Mouse (Mus musculus) erythroblast, embryonic 14.5 days (primary cell): ENCODE measurements around the gene Ghrhr.

ENCODE experiments used
- GATA1 ChIP-seq: IDR thresholded peaks from 2 replicates; pipeline ENCODE4 v1.6.1; 2012; ENCODE audit warnings: low read length, inconsistent platforms, mixed read lengths
- TAL1 ChIP-seq: IDR thresholded peaks from 3 replicates; pipeline ENCODE4 v1.6.1; 2012; ENCODE audit warnings: low read length, inconsistent platforms, mixed read lengths

DNA sequence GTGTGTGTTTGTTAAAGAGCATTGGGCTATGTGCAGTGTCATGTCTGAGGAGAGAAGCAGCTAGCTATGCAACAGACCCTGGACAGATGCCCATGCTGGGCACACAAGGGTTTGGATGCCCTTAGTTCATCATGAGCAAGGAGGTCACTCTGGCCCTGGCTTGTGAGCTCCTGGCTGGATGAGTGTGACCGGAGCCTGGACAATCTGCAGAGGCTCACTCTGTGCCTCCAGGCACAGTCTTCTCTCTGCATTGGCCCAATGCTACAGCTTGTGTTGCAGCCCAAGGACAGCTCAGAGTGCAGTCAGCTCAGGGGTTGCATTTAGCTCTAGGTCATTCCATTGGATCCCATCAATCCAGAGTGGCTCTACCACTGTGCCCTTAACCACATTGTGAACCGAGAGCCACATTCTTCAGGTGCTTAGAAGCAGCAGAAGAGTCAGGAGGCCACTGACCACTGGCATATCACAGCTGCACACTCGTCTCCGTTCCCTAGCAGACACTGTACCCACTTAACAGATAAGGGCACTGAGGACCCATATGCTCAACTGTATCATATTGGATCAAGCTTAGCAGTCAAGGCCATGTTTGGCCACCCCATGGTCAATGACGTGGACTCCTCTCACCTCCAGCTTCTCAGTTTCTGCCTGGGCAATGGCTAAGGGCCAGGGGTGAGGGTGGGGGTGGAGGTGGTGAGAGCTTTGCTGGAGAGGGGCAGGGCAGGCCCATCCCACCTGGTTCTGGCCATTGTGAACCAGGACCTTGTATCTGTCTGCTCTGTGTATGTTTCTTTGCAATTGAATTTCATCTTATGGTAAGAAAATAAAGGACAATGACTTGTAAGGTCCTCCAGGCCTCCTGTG lies 28.2 kb upstream of the Ghrhr start:
- TF ChIP-seq GATA1 (no peak), TAL1 (0 out of 3 replicates have a peak, but pooled peaks have one; percentile 10)
